Mouse (Mus musculus) cerebellum, postnatal 10 days (tissue): ENCODE measurements around the gene Nsd2.
"Not testable (repeated sequence)": the region's sequence is repeated elsewhere in the genome, so short reads cannot be mapped to it uniquely, and the experiment has no call there.

ENCODE experiments used
- DNase-seq, 2 experiments: peaks; one replicate each; pipeline ENCODE4 v3.0.0; 2021; ENCODE audit warnings: mixed read lengths in 2 of 2

The Nsd2 gene

GRCm38 (mm10) chr5:33853086-33853485 lies 32.6 kb downstream of the Nsd2 start:
- peak; percentile 22 to 52 for DNase-seq

- peak; percentile 24 to 31 for DNase-seq
Measured at GRCm38 (mm10) chr5:33854019-33854418, 33.5 kb downstream of the Nsd2 start.

GRCm38 (mm10) chr5:33857693-33858092 lies 37.2 kb downstream of the Nsd2 start:
- no peak for DNase-seq

GRCm38 (mm10) chr5:33875472-33875871 lies 54.9 kb downstream of the Nsd2 start:
- DNase-seq = no peak

GRCm38 (mm10) chr5:33881118-33881517 lies 60.6 kb downstream of the Nsd2 start:
- no peak for DNase-seq

GRCm38 (mm10) chr5:33893406-33893805 lies 72.9 kb downstream of the Nsd2 start:
- no peak for DNase-seq

- DNase-seq = no peak
Measured at GRCm38 (mm10) chr5:33895116-33895515, 74.6 kb downstream of the Nsd2 start.

GRCm38 (mm10) chr5:33897158-33897557 lies 76.6 kb downstream of the Nsd2 start:
- DNase-seq = no peak

GRCm38 (mm10) chr5:33898671-33899070 lies 78.1 kb downstream of the Nsd2 start:
- peak; percentile 19 to 34 for DNase-seq

- no peak for DNase-seq
Measured at GRCm38 (mm10) chr5:33899245-33899644, 78.7 kb downstream of the Nsd2 start.

GRCm38 (mm10) chr5:33900101-33900500 lies 79.6 kb downstream of the Nsd2 start:
- DNase-seq = no peak

- no peak for DNase-seq
Measured at GRCm38 (mm10) chr5:33900701-33901263, 80.3 kb downstream of the Nsd2 start.

GRCm38 (mm10) chr5:33901278-33901677 lies 80.8 kb downstream of the Nsd2 start:
- DNase-seq = no peak

GRCm38 (mm10) chr5:33902696-33903095 lies 82.2 kb downstream of the Nsd2 start:
- DNase-seq = peak; percentile 22 to 30

GRCm38 (mm10) chr5:33903176-33903575 lies 82.7 kb downstream of the Nsd2 start:
- no peak for DNase-seq

- DNase-seq = not testable (repeated sequence)
Measured at GRCm38 (mm10) chr5:33915031-33915430, 94.5 kb downstream of the Nsd2 start.

GRCm38 (mm10) chr5:33916616-33917015 lies 96.1 kb downstream of the Nsd2 start:
- DNase-seq = not testable (repeated sequence)

GRCm38 (mm10) chr5:33919466-33919865 lies 98.9 kb downstream of the Nsd2 start:
- peak; percentile 64 to 65 for DNase-seq

- DNase-seq = peak; percentile 53 to 61
Measured at GRCm38 (mm10) chr5:33920037-33920436, 99.5 kb downstream of the Nsd2 start.

GRCm38 (mm10) chr5:33920924-33921323 lies 100.4 kb downstream of the Nsd2 start:
- DNase-seq = no peak

GRCm38 (mm10) chr5:33921486-33922235 lies 101.1 kb downstream of the Nsd2 start:
- DNase-seq = peak; percentile 74 to 84

GRCm38 (mm10) chr5:33922566-33922965 lies 102.0 kb downstream of the Nsd2 start:
- no peak for DNase-seq

- peak; percentile 45 to 56 for DNase-seq
Measured at GRCm38 (mm10) chr5:33926170-33926569, 105.6 kb downstream of the Nsd2 start.

GRCm38 (mm10) chr5:33932413-33932812 lies 111.9 kb downstream of the Nsd2 start:
- no peak for DNase-seq

GRCm38 (mm10) chr5:33934081-33934480 lies 113.6 kb downstream of the Nsd2 start:
- no peak for DNase-seq
